Comparison of ENCODE assay signal across 16 mouse cellular contexts in the genomic region with DNA sequence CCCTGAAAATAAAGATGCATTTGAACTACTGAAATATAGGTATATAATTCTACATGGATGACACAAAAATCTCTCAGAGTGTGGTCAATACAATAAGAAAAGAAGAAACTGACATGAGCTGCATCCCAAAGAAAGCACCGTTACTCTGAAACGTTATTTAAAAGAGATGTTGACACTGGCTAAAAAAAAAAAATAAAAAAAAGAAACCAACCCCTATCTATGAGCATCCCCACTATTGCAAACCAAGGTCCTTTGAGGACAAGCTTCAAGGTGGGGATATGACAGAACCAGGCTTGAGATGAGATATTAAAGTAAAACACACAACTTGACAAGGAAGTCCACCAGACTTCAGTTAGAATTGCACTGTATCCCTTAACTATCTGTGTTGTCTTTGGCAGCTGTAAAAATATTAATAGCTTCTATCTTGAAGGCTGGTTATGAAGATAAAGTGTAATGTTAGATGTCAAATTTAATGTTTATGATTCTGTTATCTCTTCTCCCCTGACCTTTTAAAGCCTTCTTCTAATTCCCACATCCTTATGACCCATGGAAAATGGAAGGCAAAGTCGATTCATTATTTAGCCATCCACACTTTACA.
"Had no signal": no experiment of that assay in that cellular context is flagged by ENCODE, and none has a peak within 500 bp of the region (broad histone marks: within the 10 kb centered on the region; RNA-seq: fewer than 3 reads in every experiment).

No protein-coding gene starts in this region.

- H3K36me3 ChIP-seq: neural tube, embryonic 13.5 days; neural tube, embryonic 15.5 days; stomach, embryonic 15.5 days had no signal

- H3K27ac ChIP-seq: neural tube, embryonic 13.5 days; neural tube, embryonic 15.5 days; stomach, embryonic 15.5 days; stomach, postnatal 0 days had no signal

- H3K27me3 ChIP-seq: neural tube, embryonic 13.5 days; neural tube, embryonic 15.5 days; stomach, embryonic 15.5 days had no signal

- H3K9ac ChIP-seq: neural tube, embryonic 13.5 days; neural tube, embryonic 15.5 days; stomach, embryonic 15.5 days had no signal

- H3K4me3 ChIP-seq: neural tube, embryonic 13.5 days; neural tube, embryonic 15.5 days; stomach, embryonic 15.5 days had no signal

- H3K4me2 ChIP-seq: neural tube, embryonic 13.5 days; neural tube, embryonic 15.5 days; stomach, embryonic 15.5 days had no signal

- H3K4me1 ChIP-seq: neural tube, embryonic 13.5 days; neural tube, embryonic 15.5 days; stomach, embryonic 15.5 days had no signal

- DNase-seq: retina, postnatal 1 day; right cerebral cortex, adult 18-20 months; right cerebral cortex, postnatal 14 days; right cerebral cortex, postnatal 25 days; right cerebral cortex, postnatal 4 days; spleen, adult 18-20 months; thymus, adult 18-20 months; thymus, adult 2 months; thymus, postnatal 14 days; thymus, postnatal 25 days; thymus, postnatal 36 days; thymus, postnatal 4 days had no signal

- H3K9me3 ChIP-seq: neural tube, embryonic 13.5 days; neural tube, embryonic 15.5 days; stomach, embryonic 15.5 days had no signal
